Mouse (Mus musculus): Measurements from ENCODE around the gene Cyb561d2. TPM values are rescaled to one million over a fixed set of nuclear protein-coding genes. Genes with fewer than 3 reads are reported as not detected.

Gene Cyb561d2
- total RNA-seq (2012; rRNA removed) (37.8 and 45.9 TPM in 2 replicates), total RNA-seq (2014; rRNA removed) (29.2 and 35.7 TPM in 2 replicates), polyA plus RNA-seq (2012; ENCODE audit: insufficient read length, low read depth) (23.6 and 23.8 TPM in 2 replicates)

- Histone ChIP-seq H3K27ac (ENCODE audit: insufficient read depth, low read depth) (peak within 1 kb of the TSS; percentile 14; the same call in 1 of the 2 replicates), H3K27me3 (replicated peaks) (no peaks in the 10 kb centered on the region), H3K4me2 (ENCODE audit: insufficient read depth, low read depth, poor library complexity, severe bottlenecking) (peak within 1 kb of the TSS; percentile 95), H3K4me1 (ENCODE audit: control insufficient read depth in 1 of 2, insufficient read depth in 2 of 2) (peaks cover 6 to 40% of the 10 kb centered on the region in 2 experiments; a peak in 3 of 4 replicates), H3K9ac (ENCODE audit: insufficient read depth, low read depth) (peak within 1 kb of the TSS; percentile 77), H3K79me2 (replicated peaks; ENCODE audit: control insufficient read depth, extremely low read depth, insufficient read depth, poor library complexity, severe bottlenecking) (peaks cover 8% of the 10 kb centered on the region), H3K4me3 (replicated peaks in 1 of 3; ENCODE audit: low read depth in 2 of 3, low read length in 2 of 3, poor library complexity in 1 of 3) (peak within 1 kb of the TSS; percentile 63 to 76 (median 70)), H3K9me3 (replicated peaks; ENCODE audit: low read length) (no peaks in the 10 kb centered on the region), H3K36me3 (replicated peaks in 1 of 2; ENCODE audit: control insufficient read depth in 1 of 2, insufficient read depth in 1 of 2, low read length in 1 of 2) (peaks cover 48 to 64% of the 10 kb centered on the region in 2 experiments)
- DNase-seq (ENCODE audit: extremely low read depth) = peak; percentile 94
- dilution Hi-C loops (cut with MboI; ENCODE audit: extremely low pct_ligation_motif_present, extremely low pct_unique_long_range_greater_than_20kb, low sequenced_read_pairs) (no loop called here), in situ Hi-C loops (cut with MboI; ENCODE audit: low pct_ligation_motif_present, low pct_unique_long_range_greater_than_20kb, low sequenced_read_pairs) (no loop called here)
- peak; percentile 59; the same call in 1 of the 2 replicates for TF ChIP-seq NELFE (IDR thresholded peaks at IDR 0.05; ENCODE audit: low read depth, low read length)
- TF ChIP-seq MEF2A (IDR thresholded peaks at IDR 0.05; ENCODE audit: borderline replicate concordance, low read depth, low read length) = 0 out of 2 replicates have a peak, but pooled peaks have one; percentile 30
- TF ChIP-seq MXI1 (IDR thresholded peaks at IDR 0.05; ENCODE audit: low read depth, low read length) = peak; percentile 83
- TF ChIP-seq MYC (IDR thresholded peaks at IDR 0.05; ENCODE audit: low read depth, low read length) = 0 out of 2 replicates have a peak, but pooled peaks have one; percentile 65
- no peak for TF ChIP-seq EP300 (IDR thresholded peaks at IDR 0.05; ENCODE audit: low read length)
- TF ChIP-seq HCFC1 (IDR thresholded peaks at IDR 0.05; ENCODE audit: low read depth, low read length) = peak; percentile 100
- TF ChIP-seq JUN (IDR thresholded peaks at IDR 0.05; ENCODE audit: insufficient read depth, low read depth, low read length) = no peak
- no peak for TF ChIP-seq E2F4 (IDR thresholded peaks at IDR 0.05; ENCODE audit: insufficient replicate concordance, low read depth, low read length)
- TF ChIP-seq PAX5 (IDR thresholded peaks at IDR 0.05; ENCODE audit: low read length) = no peak
- TF ChIP-seq ELF1 (IDR thresholded peaks at IDR 0.05; ENCODE audit: low read depth, low read length) = peak; percentile 97
- peak; percentile 100 for TF ChIP-seq KAT2A (IDR thresholded peaks at IDR 0.05; ENCODE audit: insufficient replicate concordance, low read length)
- TF ChIP-seq GABPA (IDR thresholded peaks at IDR 0.05; ENCODE audit: insufficient replicate concordance, low read depth, low read length) = peak; percentile 85; the same call in 1 of the 2 replicates
- peak; percentile 76 for TF ChIP-seq POLR2A (IDR thresholded peaks at IDR 0.05; ENCODE audit: low read depth, low read length)
- peak; percentile 91 for TF ChIP-seq SIN3A (IDR thresholded peaks at IDR 0.05; ENCODE audit: low read length)
- TF ChIP-seq CHD2 (IDR thresholded peaks at IDR 0.05; ENCODE audit: low read length) = peak; percentile 86
- TF ChIP-seq TCF12 (IDR thresholded peaks at IDR 0.05; ENCODE audit: low read depth, low read length) = peak; percentile 59; the same call in 1 of the 2 replicates
- peak; percentile 92 for TF ChIP-seq NRF1 (IDR thresholded peaks at IDR 0.05; ENCODE audit: low read depth, low read length)
Measured at GRCm38 (mm10) chr9:107541474-107542351, at the start of gene Cyb561d2, which contains the start of gene Nprl2. TSS of gene Cyb561d2 (minus strand) at chr9:107542193. TSS of gene Nprl2 (plus strand) at chr9:107542226.

DNA sequence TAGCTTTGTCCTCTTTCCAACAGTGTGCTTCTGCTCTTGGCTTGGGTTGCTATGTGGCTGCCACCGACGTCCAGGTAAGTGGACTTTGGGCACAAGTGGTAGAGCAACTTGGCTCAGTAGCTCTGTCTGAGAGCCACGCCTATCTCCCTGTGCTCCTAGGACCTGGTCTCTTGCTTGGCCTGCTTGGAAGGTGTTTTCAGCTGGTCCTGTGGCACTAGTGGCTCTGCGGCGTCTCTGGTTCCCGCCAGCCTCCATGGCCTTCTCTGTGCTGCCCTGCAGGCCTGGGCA, 48.7 kb upstream of the Cyb561d2 start:
- in situ Hi-C loops (cut with MboI; ENCODE audit: low pct_ligation_motif_present, low pct_unique_long_range_greater_than_20kb, low sequenced_read_pairs) = no loop called here
- peaks cover 8 to 22% of the 10 kb centered on the region in 2 experiments for H3K4me1 ChIP-seq (ENCODE audit: control insufficient read depth in 1 of 2, insufficient read depth in 2 of 2)
- no peak overlapping the region for H3K27ac ChIP-seq (ENCODE audit: insufficient read depth, low read depth)
- H3K4me3 ChIP-seq (replicated peaks in 1 of 3; ENCODE audit: low read depth in 2 of 3, low read length in 2 of 3, poor library complexity in 1 of 3) = no peak overlapping the region
- H3K9me3 ChIP-seq (replicated peaks; ENCODE audit: low read length) = no peaks in the 10 kb centered on the region
- peaks cover 44 to 68% of the 10 kb centered on the region in 2 experiments for H3K36me3 ChIP-seq (replicated peaks in 1 of 2; ENCODE audit: control insufficient read depth in 1 of 2, insufficient read depth in 1 of 2, low read length in 1 of 2)
- no peak for DNase-seq (ENCODE audit: extremely low read depth)
- no peaks in the 10 kb centered on the region for H3K27me3 ChIP-seq (replicated peaks)
- TF ChIP-seq SMC3 (IDR thresholded peaks at IDR 0.05; ENCODE audit: low read depth, low read length) (no peak), ZNF384 (IDR thresholded peaks at IDR 0.05; ENCODE audit: low read depth, low read length) (no peak), PAX5 (IDR thresholded peaks at IDR 0.05; ENCODE audit: low read length) (no peak), USF1 (IDR thresholded peaks at IDR 0.05; ENCODE audit: low read depth, low read length) (no peak), UBTF (IDR thresholded peaks at IDR 0.05; ENCODE audit: low read depth, low read length) (no peak), MYC (IDR thresholded peaks at IDR 0.05; ENCODE audit: low read depth, low read length) (no peak), MXI1 (IDR thresholded peaks at IDR 0.05; ENCODE audit: low read depth, low read length) (no peak), USF2 (conservative IDR thresholded peaks at IDR 0.05; ENCODE audit: low read depth, low read length) (no peak), ELF1 (IDR thresholded peaks at IDR 0.05; ENCODE audit: low read depth, low read length) (no peak), JUND (conservative IDR thresholded peaks at IDR 0.05; ENCODE audit: low read depth, low read length) (no peak), JUN (IDR thresholded peaks at IDR 0.05; ENCODE audit: insufficient read depth, low read depth, low read length) (no peak), CHD2 (IDR thresholded peaks at IDR 0.05; ENCODE audit: low read length) (no peak), BHLHE40 (IDR thresholded peaks at IDR 0.05; ENCODE audit: low read depth, low read length) (no peak), RAD21 (IDR thresholded peaks at IDR 0.05; ENCODE audit: low read depth, low read length) (no peak), MEF2A (IDR thresholded peaks at IDR 0.05; ENCODE audit: borderline replicate concordance, low read depth, low read length) (no peak), MAZ (IDR thresholded peaks at IDR 0.05; ENCODE audit: low read depth, low read length) (no peak)
- no peak overlapping the region for H3K4me2 ChIP-seq (ENCODE audit: insufficient read depth, low read depth, poor library complexity, severe bottlenecking)
- dilution Hi-C loops (cut with MboI; ENCODE audit: extremely low pct_ligation_motif_present, extremely low pct_unique_long_range_greater_than_20kb, low sequenced_read_pairs) = no loop called here
- no peak overlapping the region for H3K9ac ChIP-seq (ENCODE audit: insufficient read depth, low read depth)
- H3K79me2 ChIP-seq (replicated peaks; ENCODE audit: control insufficient read depth, extremely low read depth, insufficient read depth, poor library complexity, severe bottlenecking) = peaks cover 18% of the 10 kb centered on the region

Data from CH12.LX (cell line).